Mouse (Mus musculus) heart, embryonic 15.5 days (tissue): ENCODE data around the gene Akr1b8. TPM values are rescaled to one million over a fixed set of nuclear protein-coding genes. Genes with fewer than 3 reads are reported as not detected.
"Not testable (repeated sequence)": the region's sequence is repeated elsewhere in the genome, so short reads cannot be mapped to it uniquely, and the experiment has no call there.

Experiments
- ATAC-seq: fragments of 200-750 bp; cut with Nextera tagmentation; replicated peaks from 2 replicates; pipeline ENCODE4 v1.8.0; 2017; ENCODE audit warnings: low read depth, moderate TSS enrichment; ENCODE audit not compliant: insufficient number of reproducible peaks, insufficient read depth, low FRiP score
- H3K27ac ChIP-seq: fragments of 300-500 bp; sonication (generic); 2 replicates; pipeline ENCODE4 v1.5.1; 2015; ENCODE audit warnings: mild to moderate bottlenecking, inconsistent platforms
- H3K27me3 ChIP-seq: fragments of 300-500 bp; sonication (generic); 2 replicates; pipeline ENCODE4 v1.6.1; 2015; ENCODE audit warnings: inconsistent platforms
- H3K36me3 ChIP-seq: fragments of 300-500 bp; sonication (generic); 2 replicates; pipeline ENCODE4 v1.6.1; 2015; ENCODE audit warnings: mild to moderate bottlenecking, inconsistent platforms
- H3K4me1 ChIP-seq: fragments of 300-500 bp; sonication (generic); replicated peaks from 2 replicates; pipeline ENCODE4 v1.6.1; 2015; ENCODE audit warnings: inconsistent platforms
- H3K4me2 ChIP-seq: fragments of 300-500 bp; sonication (generic); 2 replicates; pipeline ENCODE4 v1.6.1; 2015; ENCODE audit warnings: inconsistent platforms, mild to moderate bottlenecking, moderate library complexity
- H3K4me3 ChIP-seq: fragments of 300-500 bp; sonication (generic); 2 replicates; pipeline ENCODE4 v1.5.1; 2015; ENCODE audit warnings: mild to moderate bottlenecking, inconsistent platforms
- H3K9ac ChIP-seq: fragments of 300-500 bp; sonication (generic); 2 replicates; pipeline ENCODE4 v1.6.1; 2015; ENCODE audit warnings: mild to moderate bottlenecking, inconsistent platforms
- H3K9me3 ChIP-seq: fragments of 300-500 bp; sonication (generic); replicated peaks from 2 replicates; pipeline ENCODE4 v1.6.1; 2016; ENCODE audit warnings: inconsistent platforms
- WGBS: fragments of 180-500 bp; shearing (Covaris S2); methylation state at CpG from one replicate; pipeline ENCODE4 v1.1.7; 2015; ENCODE audit warnings: mixed read lengths; 5-methylcytosine and 5-hydroxymethylcytosine counted together
- polyA plus RNA-seq: library from polyadenylated mRNA; unstranded; fragments of >200 nt; fragmentation: Nextera tagmentation; extraction: Ambion mirVana; gene quantifications from 2 replicates; pipeline ENCODE4 v1.2.1, GENCODE M21; 2015

The Akr1b8 gene
- polyA plus RNA-seq, 1 experiment from 2014 or later = 9.3 TPM

- no peaks in the 10 kb centered on the region for H3K9me3 ChIP-seq
- no peak overlapping the region for H3K4me3 ChIP-seq
- WGBS = 89% methylated on average over 7 of the region's 7 CpGs
- H3K9ac ChIP-seq = no peak overlapping the region
- H3K27ac ChIP-seq = no peak overlapping the region
- peaks cover 6% of the 10 kb centered on the region for H3K4me1 ChIP-seq
- no peak overlapping the region for H3K4me2 ChIP-seq
- H3K36me3 ChIP-seq = no peaks in the 10 kb centered on the region
- no peaks in the 10 kb centered on the region for H3K27me3 ChIP-seq
- no peak for ATAC-seq
Measured at GRCm38 (mm10) chr6:34322121-34322520, 31.8 kb upstream of the Akr1b8 start.

DNA sequence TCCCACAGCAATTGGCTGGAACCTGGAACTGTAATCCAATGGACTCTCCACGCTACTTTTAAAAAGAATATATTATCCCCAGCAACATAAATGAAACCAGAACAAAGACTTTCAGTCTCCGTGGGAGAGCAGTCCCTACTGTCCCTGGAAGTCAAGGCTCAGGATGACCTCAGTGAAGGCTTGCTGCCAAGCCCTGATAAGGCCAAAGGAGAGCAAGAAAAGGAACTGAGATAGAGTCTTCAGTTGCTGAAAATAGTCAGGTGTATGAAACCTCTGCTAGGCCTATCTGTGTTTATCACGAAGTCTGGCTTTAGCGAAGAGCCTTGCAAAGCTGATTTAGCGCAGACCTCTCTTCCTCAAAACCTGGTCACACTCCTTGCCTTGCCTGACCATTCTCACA, 22.5 kb upstream of the Akr1b8 start:
- H3K36me3 ChIP-seq = no peaks in the 10 kb centered on the region
- peaks cover 8% of the 10 kb centered on the region; the same call in 1 of the 2 replicates for H3K4me1 ChIP-seq
- no peak overlapping the region for H3K4me2 ChIP-seq
- no peaks in the 10 kb centered on the region for H3K9me3 ChIP-seq
- H3K4me3 ChIP-seq = no peak overlapping the region
- ATAC-seq = no peak
- no peak overlapping the region for H3K27ac ChIP-seq
- no peak overlapping the region for H3K9ac ChIP-seq
- no peaks in the 10 kb centered on the region for H3K27me3 ChIP-seq
- 38% methylated on average over 5 of the region's 5 CpGs for WGBS

DNA sequence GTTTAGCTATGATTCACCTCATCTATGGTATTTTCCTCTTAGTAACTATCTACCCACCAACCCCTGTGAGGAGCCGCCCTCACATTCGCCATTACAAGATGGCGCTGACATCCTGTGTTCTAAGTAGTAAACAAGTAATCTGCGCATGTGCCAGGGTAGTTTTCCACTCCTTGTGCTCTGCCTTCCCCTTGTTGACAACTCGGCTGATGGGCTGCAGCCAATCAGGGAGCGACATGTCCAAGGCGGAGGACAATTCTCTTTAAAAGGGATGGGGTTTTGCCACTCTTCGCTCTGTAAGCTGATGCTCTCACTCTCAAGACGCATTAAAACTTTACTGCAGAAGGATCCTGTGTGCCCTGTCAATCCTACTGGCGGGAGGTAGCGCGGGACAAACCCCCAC, 22.1 kb upstream of the Akr1b8 start:
- H3K4me2 ChIP-seq, H3K27ac ChIP-seq, ATAC-seq, H3K9ac ChIP-seq, H3K9me3 ChIP-seq, H3K4me3 ChIP-seq, H3K36me3 ChIP-seq, H3K4me1 ChIP-seq, H3K27me3 ChIP-seq: not testable (repeated sequence)
- 85% methylated on average over 12 of the region's 12 CpGs for WGBS

- Histone ChIP-seq H3K9ac (no peak overlapping the region), H3K4me1 (peaks cover 8% of the 10 kb centered on the region; the same call in 1 of the 2 replicates), H3K27ac (no peak overlapping the region), H3K36me3 (no peaks in the 10 kb centered on the region), H3K9me3 (no peaks in the 10 kb centered on the region), H3K4me3 (no peak overlapping the region), H3K4me2 (no peak overlapping the region), H3K27me3 (no peaks in the 10 kb centered on the region)
- no peak for ATAC-seq
- WGBS = 72% methylated on average over 5 of the region's 5 CpGs
Measured at GRCm38 (mm10) chr6:34334673-34335072, 19.2 kb upstream of the Akr1b8 start.

- Histone ChIP-seq H3K27ac (no peak overlapping the region), H3K4me2 (no peak overlapping the region), H3K36me3 (no peaks in the 10 kb centered on the region), H3K9me3 (no peaks in the 10 kb centered on the region), H3K4me3 (no peak overlapping the region), H3K27me3 (no peaks in the 10 kb centered on the region), H3K4me1 (peaks cover 3% of the 10 kb centered on the region; the same call in 1 of the 2 replicates), H3K9ac (no peak overlapping the region)
- ATAC-seq = no peak
- 79% methylated on average over 2 of the region's 2 CpGs for WGBS
Measured at GRCm38 (mm10) chr6:34337799-34338198, 16.1 kb upstream of the Akr1b8 start.

DNA sequence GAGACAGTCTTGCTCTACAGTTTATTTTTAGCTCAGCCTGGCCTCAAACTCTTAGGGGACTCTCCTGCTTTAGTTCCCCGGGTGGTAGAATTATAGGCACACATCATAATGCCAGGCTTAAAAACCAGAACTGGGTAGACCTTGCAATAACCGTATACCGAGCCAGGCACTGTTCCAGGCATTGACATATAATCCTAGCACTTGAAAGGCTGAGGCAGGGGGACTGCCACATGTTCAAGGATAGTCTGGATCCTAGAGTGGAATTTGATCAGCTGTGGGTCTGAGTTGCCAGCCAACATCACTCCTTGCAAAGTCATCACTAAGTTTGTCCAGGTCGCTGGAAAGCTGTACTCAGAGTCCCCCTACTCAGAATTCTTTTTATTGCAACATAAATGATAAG, 11.9 kb upstream of the Akr1b8 start:
- H3K4me1 ChIP-seq = peaks cover 18% of the 10 kb centered on the region
- no peak overlapping the region for H3K4me2 ChIP-seq
- no peaks in the 10 kb centered on the region for H3K27me3 ChIP-seq
- WGBS = 62% methylated on average over 4 of the region's 4 CpGs
- H3K4me3 ChIP-seq = no peak overlapping the region
- ATAC-seq = no peak
- no peaks in the 10 kb centered on the region for H3K36me3 ChIP-seq
- no peak overlapping the region for H3K9ac ChIP-seq
- no peaks in the 10 kb centered on the region for H3K9me3 ChIP-seq
- no peak overlapping the region for H3K27ac ChIP-seq

DNA sequence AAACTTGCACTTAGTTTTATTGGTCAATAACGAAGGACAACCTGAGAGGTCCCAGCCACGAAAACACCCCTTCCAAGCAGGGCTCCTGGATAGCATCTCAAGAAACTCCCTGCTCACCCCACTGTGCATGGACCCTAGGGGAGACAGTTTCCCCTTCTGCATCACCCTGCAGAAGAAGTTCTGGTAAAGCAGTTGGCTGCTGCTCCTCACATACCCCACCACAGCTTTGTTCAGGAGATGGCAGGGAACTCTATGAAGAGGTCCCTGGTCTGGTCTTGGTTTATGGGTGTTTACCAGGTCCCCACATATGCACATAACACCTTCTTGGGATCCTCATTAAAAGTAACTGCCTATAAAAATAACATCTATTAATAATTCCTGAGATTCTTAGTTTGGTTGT, 11.4 kb upstream of the Akr1b8 start:
- Histone ChIP-seq H3K4me2 (no peak overlapping the region), H3K4me3 (no peak overlapping the region), H3K27me3 (no peaks in the 10 kb centered on the region), H3K27ac (no peak overlapping the region), H3K36me3 (no peaks in the 10 kb centered on the region), H3K9ac (no peak overlapping the region), H3K9me3 (no peaks in the 10 kb centered on the region), H3K4me1 (peaks cover 18% of the 10 kb centered on the region)
- WGBS = 86% methylated on average over 2 of the region's 2 CpGs
- ATAC-seq = no peak

DNA sequence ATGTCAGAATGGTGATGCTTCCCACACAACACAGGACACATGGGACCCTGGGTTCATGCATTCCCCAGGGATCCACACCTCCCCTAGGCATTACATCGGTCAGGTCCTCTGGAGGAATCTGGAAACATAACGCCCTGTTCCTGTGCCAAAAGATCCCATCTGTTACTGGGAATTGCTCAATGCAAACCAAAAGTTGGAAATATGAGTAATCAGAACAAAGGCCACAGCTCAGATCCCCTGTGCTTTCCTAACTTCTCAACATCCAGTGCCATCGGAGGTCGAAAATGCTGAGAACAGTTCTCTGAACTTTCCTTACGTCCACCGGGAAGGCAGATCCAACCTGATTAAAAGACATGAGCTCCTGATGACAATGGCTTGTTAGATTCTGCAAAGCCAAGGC, 10.5 kb upstream of the Akr1b8 start:
- no peak for ATAC-seq
- Histone ChIP-seq H3K27me3 (no peaks in the 10 kb centered on the region), H3K9ac (no peak overlapping the region), H3K9me3 (no peaks in the 10 kb centered on the region), H3K4me3 (no peak overlapping the region), H3K4me2 (no peak overlapping the region), H3K27ac (no peak overlapping the region), H3K4me1 (peaks cover 18% of the 10 kb centered on the region), H3K36me3 (no peaks in the 10 kb centered on the region)
- WGBS = 78% methylated on average over 6 of the region's 6 CpGs

- no peak for ATAC-seq
- Histone ChIP-seq H3K9ac (no peak overlapping the region), H3K27ac (no peak overlapping the region), H3K27me3 (no peaks in the 10 kb centered on the region), H3K4me2 (no peak overlapping the region), H3K36me3 (no peaks in the 10 kb centered on the region), H3K9me3 (no peaks in the 10 kb centered on the region), H3K4me3 (no peak overlapping the region), H3K4me1 (peaks cover 18% of the 10 kb centered on the region)
- 62% methylated on average over 10 of the region's 10 CpGs for WGBS
Measured at GRCm38 (mm10) chr6:34344135-34344850, 9.6 kb upstream of the Akr1b8 start.

DNA sequence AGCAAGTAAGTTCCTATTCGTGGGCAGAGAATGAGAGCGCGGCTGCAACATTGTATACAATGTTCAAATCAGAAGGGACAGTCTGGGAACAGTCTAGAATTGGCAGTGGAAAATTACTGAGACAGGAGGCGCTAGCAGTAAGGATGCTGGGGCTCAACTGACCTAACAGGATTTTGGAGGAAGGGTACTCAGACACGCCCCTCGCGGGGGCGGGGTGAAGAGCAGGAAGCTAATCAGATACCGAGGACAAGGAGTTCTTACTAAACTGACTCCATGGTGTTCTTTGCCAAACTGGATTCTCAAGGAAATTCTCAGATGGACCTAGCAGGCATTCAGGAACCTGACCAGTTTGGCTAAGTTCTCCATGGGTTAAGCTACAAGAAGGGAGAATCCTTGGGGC, 9.0 kb upstream of the Akr1b8 start:
- WGBS = 23% methylated on average over 9 of the region's 9 CpGs
- Histone ChIP-seq H3K36me3 (no peaks in the 10 kb centered on the region), H3K9me3 (no peaks in the 10 kb centered on the region), H3K27ac (no peak overlapping the region), H3K4me1 (peaks cover 18% of the 10 kb centered on the region), H3K4me2 (0 out of 2 replicates have a peak overlapping the region, but pooled peaks have one; percentile 14), H3K9ac (no peak overlapping the region), H3K4me3 (no peak overlapping the region), H3K27me3 (no peaks in the 10 kb centered on the region)
- ATAC-seq = no peak

- H3K4me2 ChIP-seq = peak overlapping the region; percentile 50
- no peaks in the 10 kb centered on the region for H3K36me3 ChIP-seq
- H3K27ac ChIP-seq = no peak overlapping the region
- 0 out of 2 replicates have a peak, but pooled peaks have one; percentile 22 for ATAC-seq
- H3K9ac ChIP-seq = 0 out of 2 replicates have a peak overlapping the region, but pooled peaks have one; percentile 25
- peaks cover 18% of the 10 kb centered on the region for H3K4me1 ChIP-seq
- 39% methylated on average over 14 of the region's 14 CpGs for WGBS
- H3K4me3 ChIP-seq = peak overlapping the region; percentile 11; the same call in 1 of the 2 replicates
- no peaks in the 10 kb centered on the region for H3K27me3 ChIP-seq
- no peaks in the 10 kb centered on the region for H3K9me3 ChIP-seq
Measured at GRCm38 (mm10) chr6:34346096-34346898, 7.6 kb upstream of the Akr1b8 start.
